Mouse (Mus musculus): Measurements from ENCODE around the gene Pgbd5.

Pgbd5 gene

GRCm38 (mm10) chr8:124439558-124439957 lies at the start of gene Pgbd5:
Pgbd5 (minus strand) TSS chr8:124439658.
- no peaks in the 10 kb centered on the region for H3K36me3 ChIP-seq (ENCODE audit: insufficient read depth, low read length)
- no peak for TF ChIP-seq NANOG (IDR thresholded peaks at IDR 0.05; ENCODE audit: borderline replicate concordance, low read length)
- TF ChIP-seq POU5F1 (IDR thresholded peaks at IDR 0.05; ENCODE audit: borderline replicate concordance, low read length) = no peak
- TF ChIP-seq CTCF (conservative IDR thresholded peaks at IDR 0.05; ENCODE audit: low read length) = no peak
- no peak within 1 kb of the TSS for H3K4me3 ChIP-seq (replicated peaks; ENCODE audit: low read length)
- no peaks in the 10 kb centered on the region for H3K9me3 ChIP-seq (ENCODE audit: low read length)
- no peaks in the 10 kb centered on the region for H3K27me3 ChIP-seq (ENCODE audit: insufficient read depth, low read length)
- peaks cover 38% of the 10 kb centered on the region for H3K4me1 ChIP-seq (replicated peaks; ENCODE audit: low read depth, low read length)

GRCm38 (mm10) chr8:124483356-124484115 lies 44.1 kb upstream of the Pgbd5 start:
- Histone ChIP-seq H3K4me3 (replicated peaks; ENCODE audit: low read length) (peak overlapping the region; percentile 58), H3K27me3 (ENCODE audit: insufficient read depth, low read length) (no peaks in the 10 kb centered on the region; the same call in 1 of the 2 replicates), H3K36me3 (ENCODE audit: insufficient read depth, low read length) (no peaks in the 10 kb centered on the region), H3K9me3 (ENCODE audit: low read length) (no peaks in the 10 kb centered on the region), H3K4me1 (replicated peaks; ENCODE audit: low read depth, low read length) (0 out of 2 replicates have a peak, but pooled peaks cover 8% of the 10 kb centered on the region)
- TF ChIP-seq POU5F1 (IDR thresholded peaks at IDR 0.05; ENCODE audit: borderline replicate concordance, low read length) = no peak
- peak; percentile 94 for TF ChIP-seq CTCF (conservative IDR thresholded peaks at IDR 0.05; ENCODE audit: low read length)
- TF ChIP-seq NANOG (IDR thresholded peaks at IDR 0.05; ENCODE audit: borderline replicate concordance, low read length) = no peak

GRCm38 (mm10) chr8:124482790-124483189 lies 43.3 kb upstream of the Pgbd5 start:
- H3K9me3 ChIP-seq (ENCODE audit: low read length) = no peaks in the 10 kb centered on the region
- H3K27me3 ChIP-seq (ENCODE audit: insufficient read depth, low read length) = peaks cover 2% of the 10 kb centered on the region; the same call in 1 of the 2 replicates
- 0 out of 2 replicates have a peak, but pooled peaks cover 8% of the 10 kb centered on the region for H3K4me1 ChIP-seq (replicated peaks; ENCODE audit: low read depth, low read length)
- no peaks in the 10 kb centered on the region for H3K36me3 ChIP-seq (ENCODE audit: insufficient read depth, low read length)
- TF ChIP-seq NANOG (IDR thresholded peaks at IDR 0.05; ENCODE audit: borderline replicate concordance, low read length) (no peak), POU5F1 (IDR thresholded peaks at IDR 0.05; ENCODE audit: borderline replicate concordance, low read length) (no peak), CTCF (conservative IDR thresholded peaks at IDR 0.05; ENCODE audit: low read length) (no peak)
- no peak overlapping the region for H3K4me3 ChIP-seq (replicated peaks; ENCODE audit: low read length)

GRCm38 (mm10) chr8:124480321-124480720 lies 40.9 kb upstream of the Pgbd5 start:
- no peak overlapping the region for H3K4me3 ChIP-seq (replicated peaks; ENCODE audit: low read length)

GRCm38 (mm10) chr8:124479251-124479650 lies 39.8 kb upstream of the Pgbd5 start:
- H3K27me3 ChIP-seq (ENCODE audit: insufficient read depth, low read length) = peaks cover 2% of the 10 kb centered on the region; the same call in 1 of the 2 replicates
- no peak for TF ChIP-seq CTCF (conservative IDR thresholded peaks at IDR 0.05; ENCODE audit: low read length)
- TF ChIP-seq NANOG (IDR thresholded peaks at IDR 0.05; ENCODE audit: borderline replicate concordance, low read length) = no peak
- no peak for TF ChIP-seq POU5F1 (IDR thresholded peaks at IDR 0.05; ENCODE audit: borderline replicate concordance, low read length)
- no peak overlapping the region for H3K4me3 ChIP-seq (replicated peaks; ENCODE audit: low read length)
- no peaks in the 10 kb centered on the region for H3K9me3 ChIP-seq (ENCODE audit: low read length)
- peaks cover 14% of the 10 kb centered on the region; the same call in 1 of the 2 replicates for H3K4me1 ChIP-seq (replicated peaks; ENCODE audit: low read depth, low read length)
- H3K36me3 ChIP-seq (ENCODE audit: insufficient read depth, low read length) = no peaks in the 10 kb centered on the region

More at GRCm38 (mm10) chr8:124480321-124480720, 40.9 kb upstream of the Pgbd5 start:
- TF ChIP-seq POU5F1 (IDR thresholded peaks at IDR 0.05; ENCODE audit: borderline replicate concordance, low read length) (no peak), NANOG (IDR thresholded peaks at IDR 0.05; ENCODE audit: borderline replicate concordance, low read length) (no peak), CTCF (conservative IDR thresholded peaks at IDR 0.05; ENCODE audit: low read length) (no peak)
- H3K36me3 ChIP-seq (ENCODE audit: insufficient read depth, low read length) = no peaks in the 10 kb centered on the region
- peaks cover 14% of the 10 kb centered on the region; the same call in 1 of the 2 replicates for H3K4me1 ChIP-seq (replicated peaks; ENCODE audit: low read depth, low read length)
- no peaks in the 10 kb centered on the region for H3K9me3 ChIP-seq (ENCODE audit: low read length)
- H3K27me3 ChIP-seq (ENCODE audit: insufficient read depth, low read length) = peaks cover 2% of the 10 kb centered on the region; the same call in 1 of the 2 replicates

GRCm38 (mm10) chr8:124476701-124477100 lies 37.2 kb upstream of the Pgbd5 start:
- Histone ChIP-seq H3K4me3 (replicated peaks; ENCODE audit: low read length) (peak overlapping the region; percentile 48), H3K4me1 (replicated peaks; ENCODE audit: low read depth, low read length) (peaks cover 9% of the 10 kb centered on the region; the same call in 1 of the 2 replicates), H3K36me3 (ENCODE audit: insufficient read depth, low read length) (no peaks in the 10 kb centered on the region), H3K9me3 (ENCODE audit: low read length) (no peaks in the 10 kb centered on the region), H3K27me3 (ENCODE audit: insufficient read depth, low read length) (peaks cover 2% of the 10 kb centered on the region; the same call in 1 of the 2 replicates)
- no peak for TF ChIP-seq POU5F1 (IDR thresholded peaks at IDR 0.05; ENCODE audit: borderline replicate concordance, low read length)
- no peak for TF ChIP-seq CTCF (conservative IDR thresholded peaks at IDR 0.05; ENCODE audit: low read length)
- no peak for TF ChIP-seq NANOG (IDR thresholded peaks at IDR 0.05; ENCODE audit: borderline replicate concordance, low read length)

GRCm38 (mm10) chr8:124475690-124476089 lies 36.2 kb upstream of the Pgbd5 start:
- Histone ChIP-seq H3K9me3 (ENCODE audit: low read length) (no peaks in the 10 kb centered on the region), H3K4me1 (replicated peaks; ENCODE audit: low read depth, low read length) (peaks cover 9% of the 10 kb centered on the region; the same call in 1 of the 2 replicates), H3K27me3 (ENCODE audit: insufficient read depth, low read length) (peaks cover 2% of the 10 kb centered on the region; the same call in 1 of the 2 replicates), H3K4me3 (replicated peaks; ENCODE audit: low read length) (no peak overlapping the region), H3K36me3 (ENCODE audit: insufficient read depth, low read length) (no peaks in the 10 kb centered on the region)
- TF ChIP-seq CTCF (conservative IDR thresholded peaks at IDR 0.05; ENCODE audit: low read length) (no peak), NANOG (IDR thresholded peaks at IDR 0.05; ENCODE audit: borderline replicate concordance, low read length) (no peak), POU5F1 (IDR thresholded peaks at IDR 0.05; ENCODE audit: borderline replicate concordance, low read length) (no peak)

GRCm38 (mm10) chr8:124464641-124465040 lies 25.2 kb upstream of the Pgbd5 start:
- Histone ChIP-seq H3K4me1 (replicated peaks; ENCODE audit: low read depth, low read length) (peaks cover 3% of the 10 kb centered on the region; the same call in 1 of the 2 replicates), H3K36me3 (ENCODE audit: insufficient read depth, low read length) (no peaks in the 10 kb centered on the region), H3K9me3 (ENCODE audit: low read length) (peaks cover 6% of the 10 kb centered on the region; the same call in 1 of the 2 replicates), H3K4me3 (replicated peaks; ENCODE audit: low read length) (no peak overlapping the region), H3K27me3 (ENCODE audit: insufficient read depth, low read length) (peaks cover 28% of the 10 kb centered on the region)
- TF ChIP-seq POU5F1 (IDR thresholded peaks at IDR 0.05; ENCODE audit: borderline replicate concordance, low read length) = no peak
- TF ChIP-seq NANOG (IDR thresholded peaks at IDR 0.05; ENCODE audit: borderline replicate concordance, low read length) = no peak
- no peak for TF ChIP-seq CTCF (conservative IDR thresholded peaks at IDR 0.05; ENCODE audit: low read length)
